Mouse (Mus musculus): Measurements from ENCODE around the gene Dock2.
A peak's percentile ranks its signal among the peaks of the same experiment; 100 is the strongest.

Dock2 gene

GRCm38 (mm10) chr11:34769946-34770345, 13.7 kb downstream of the Dock2 start:
- no peak for DNase-seq (ENCODE audit: low read depth, low spot score)

GRCm38 (mm10) chr11:34769396-34769795, 14.3 kb downstream of the Dock2 start:
- no peak for DNase-seq (ENCODE audit: low read depth, low spot score)

GRCm38 (mm10) chr11:34763739-34764361, 19.8 kb downstream of the Dock2 start:
- DNase-seq (ENCODE audit: low read depth, low spot score): no peak

- no peak for DNase-seq (ENCODE audit: low read depth, low spot score)
Measured at GRCm38 (mm10) chr11:34762570-34763127, 21.0 kb downstream of the Dock2 start.

GRCm38 (mm10) chr11:34762125-34762524, 21.6 kb downstream of the Dock2 start:
- no peak for DNase-seq (ENCODE audit: low read depth, low spot score)

GRCm38 (mm10) chr11:34759582-34759981, 24.1 kb downstream of the Dock2 start:
- DNase-seq (ENCODE audit: low read depth, low spot score): no peak

- no peak for DNase-seq (ENCODE audit: low read depth, low spot score)
Measured at GRCm38 (mm10) chr11:34741081-34741480, 42.6 kb downstream of the Dock2 start.

- no peak for DNase-seq (ENCODE audit: low read depth, low spot score)
Measured at GRCm38 (mm10) chr11:34739816-34740215, 43.9 kb downstream of the Dock2 start.

- DNase-seq (ENCODE audit: low read depth, low spot score): peak; percentile 53
Measured at GRCm38 (mm10) chr11:34738945-34739344, 44.7 kb downstream of the Dock2 start.

GRCm38 (mm10) chr11:34737193-34737592, 46.5 kb downstream of the Dock2 start:
- DNase-seq (ENCODE audit: low read depth, low spot score): no peak

GRCm38 (mm10) chr11:34734033-34734432, 49.7 kb downstream of the Dock2 start:
- DNase-seq (ENCODE audit: low read depth, low spot score): no peak

GRCm38 (mm10) chr11:34727467-34727866, 56.2 kb downstream of the Dock2 start:
- no peak for DNase-seq (ENCODE audit: low read depth, low spot score)

- DNase-seq (ENCODE audit: low read depth, low spot score): no peak
Measured at GRCm38 (mm10) chr11:34726699-34727347, 56.9 kb downstream of the Dock2 start.

- DNase-seq (ENCODE audit: low read depth, low spot score): no peak
Measured at GRCm38 (mm10) chr11:34713360-34713759, 70.3 kb downstream of the Dock2 start.

GRCm38 (mm10) chr11:34708278-34708677, 75.4 kb downstream of the Dock2 start:
- no peak for DNase-seq (ENCODE audit: low read depth, low spot score)

GRCm38 (mm10) chr11:34707360-34707759, 76.3 kb downstream of the Dock2 start:
- DNase-seq (ENCODE audit: low read depth, low spot score): no peak

- no peak for DNase-seq (ENCODE audit: low read depth, low spot score)
Measured at GRCm38 (mm10) chr11:34705108-34705446, 78.6 kb downstream of the Dock2 start.

GRCm38 (mm10) chr11:34704384-34705107, 79.1 kb downstream of the Dock2 start:
- no peak for DNase-seq (ENCODE audit: low read depth, low spot score)

- no peak for DNase-seq (ENCODE audit: low read depth, low spot score)
Measured at GRCm38 (mm10) chr11:34703851-34704250, 79.8 kb downstream of the Dock2 start.

- peak; percentile 69 for DNase-seq (ENCODE audit: low read depth, low spot score)
Measured at GRCm38 (mm10) chr11:34681790-34682189, 101.9 kb downstream of the Dock2 start.

- DNase-seq (ENCODE audit: low read depth, low spot score): peak; percentile 28
Measured at GRCm38 (mm10) chr11:34544631-34545030, 239.1 kb downstream of the Dock2 start.

GRCm38 (mm10) chr11:34532131-34532530, 251.6 kb downstream of the Dock2 start:
- DNase-seq (ENCODE audit: low read depth, low spot score): no peak

- no peak for DNase-seq (ENCODE audit: low read depth, low spot score)
Measured at GRCm38 (mm10) chr11:34530971-34531370, 252.7 kb downstream of the Dock2 start.

All from mesoderm, embryonic 11.5 days (tissue).